Mouse (Mus musculus) thymus, postnatal 0 days (tissue): ENCODE measurements around the gene Jaml. TPM values are rescaled to one million over a fixed set of nuclear protein-coding genes. Genes with fewer than 3 reads are reported as not detected.
A peak's percentile ranks its signal among the peaks of the same experiment; 100 is the strongest.

ENCODE experiments used
- DNase-seq: peaks from one replicate; pipeline ENCODE4 v3.0.0-alpha.2; 2015; ENCODE audit warnings: low spot score
- polyA plus RNA-seq: library from polyadenylated mRNA; unstranded; fragments of >200 nt; fragmentation: Nextera tagmentation; extraction: Ambion mirVana; gene quantifications from 2 replicates; pipeline ENCODE4 v1.2.1, GENCODE M21; 2015

The Jaml gene
- polyA plus RNA-seq, 1 experiment from 2014 or later, result 8.1 TPM

DNA sequence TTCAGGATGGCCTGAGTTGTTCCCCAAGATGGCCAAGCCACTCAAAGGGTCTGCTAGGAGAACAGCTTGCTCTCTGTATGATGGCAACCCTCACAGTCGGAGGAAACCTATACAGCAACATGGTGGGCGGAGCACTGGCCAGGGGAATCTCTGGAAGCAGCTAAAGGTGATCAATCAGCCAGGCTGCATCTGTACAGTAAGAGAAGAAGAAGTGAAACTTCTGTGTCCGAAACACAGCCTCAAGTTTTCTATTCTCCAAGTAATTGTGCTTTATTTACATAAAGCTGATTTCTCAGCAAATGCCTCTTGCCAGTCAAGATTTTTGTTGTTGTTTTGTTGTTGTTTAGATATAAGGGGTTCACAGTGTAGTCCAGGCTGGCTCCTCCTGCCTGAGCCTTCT lies 1.1 kb upstream of the Jaml start:
- no peak for DNase-seq

- no peak for DNase-seq
Measured at GRCm38 (mm10) chr9:45083132-45083531, 4.1 kb downstream of the Jaml start.

DNA sequence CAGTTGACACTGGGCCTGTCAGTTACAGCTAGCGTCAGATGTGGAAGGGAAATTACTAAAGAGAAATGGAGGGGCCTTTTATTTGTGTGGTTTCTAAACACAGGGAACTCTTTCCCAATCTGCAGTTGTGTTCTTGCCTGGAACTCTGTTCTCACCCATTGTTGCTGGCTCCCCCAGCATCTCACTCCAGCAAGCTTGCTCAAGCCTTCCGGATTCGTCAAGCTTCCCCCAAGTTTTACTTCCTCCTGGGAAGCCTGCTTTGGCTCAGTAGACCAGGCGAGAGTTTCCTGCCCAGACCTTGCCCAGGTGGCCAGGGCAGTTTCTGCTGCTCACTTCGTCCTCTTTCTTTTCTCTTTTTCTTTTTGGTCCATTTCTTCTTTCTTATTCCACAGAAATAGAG lies 5.6 kb downstream of the Jaml start:
- no peak for DNase-seq

DNA sequence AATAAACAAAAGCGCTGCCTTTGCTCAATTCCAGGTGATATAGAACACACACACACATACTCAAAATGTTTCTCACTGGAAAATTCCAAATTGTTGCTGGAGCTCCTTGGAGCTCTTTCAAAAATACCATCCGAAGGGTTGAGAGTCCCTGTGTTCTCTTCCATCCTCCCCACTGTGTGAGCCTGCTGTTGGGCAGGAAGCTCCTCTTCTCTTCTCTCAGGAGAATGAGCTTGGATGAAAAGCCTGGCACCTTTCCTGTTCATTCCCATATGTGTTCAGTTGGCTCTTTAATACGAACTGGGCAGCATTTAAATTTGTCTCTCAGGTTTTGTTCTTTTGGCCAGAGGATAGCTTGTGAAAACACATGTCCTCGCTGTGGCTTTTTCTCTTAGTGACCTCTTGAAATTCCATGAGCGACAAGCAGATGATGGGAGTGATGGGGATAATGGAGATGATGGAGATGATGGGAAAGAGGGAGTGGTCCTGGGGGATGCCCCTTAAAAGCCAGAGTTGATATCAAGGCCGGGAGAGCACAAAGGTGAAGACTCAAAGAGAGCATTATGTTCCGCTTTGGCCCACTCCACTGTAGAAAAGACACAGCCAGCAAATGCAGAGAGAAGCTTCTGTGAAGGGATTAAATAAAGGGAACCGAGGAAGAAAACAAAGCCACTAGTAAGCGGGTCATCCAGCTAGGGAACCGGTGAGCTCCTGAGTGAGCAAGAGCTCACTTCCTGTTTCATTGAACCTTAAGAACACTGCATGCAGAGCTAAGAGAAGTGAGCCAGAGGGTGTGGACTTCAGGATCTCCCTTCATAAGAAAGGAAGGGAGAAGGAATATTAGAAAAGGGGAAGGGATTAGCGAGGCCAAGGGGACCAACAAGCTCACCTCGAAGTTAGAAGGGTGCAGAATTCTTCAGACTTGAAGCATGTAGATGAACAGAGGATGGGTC lies 7.0 kb downstream of the Jaml start:
- DNase-seq, result peak; percentile 42

GRCm38 (mm10) chr9:45088040-45088439 lies 9.1 kb downstream of the Jaml start:
- DNase-seq, result no peak

DNA sequence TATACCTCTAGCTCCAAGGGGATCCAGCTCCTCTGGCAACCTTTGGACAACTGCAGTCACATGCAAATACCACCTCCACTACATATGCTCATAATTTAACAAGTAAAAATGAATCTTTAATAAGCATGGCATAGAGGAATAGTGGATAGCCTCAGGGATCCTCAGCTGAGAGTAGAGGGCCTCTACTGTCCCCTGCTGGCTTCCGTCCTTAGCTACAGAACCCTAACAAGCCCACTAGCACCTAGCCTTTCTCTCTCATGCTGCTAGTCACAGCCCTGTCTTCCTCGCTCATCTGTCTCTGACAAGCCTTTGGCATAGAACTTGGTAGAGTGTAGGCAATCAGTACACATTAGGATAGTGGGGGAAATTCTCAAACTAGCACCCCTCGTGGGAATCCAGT lies 11.8 kb downstream of the Jaml start:
- DNase-seq, result no peak

DNA sequence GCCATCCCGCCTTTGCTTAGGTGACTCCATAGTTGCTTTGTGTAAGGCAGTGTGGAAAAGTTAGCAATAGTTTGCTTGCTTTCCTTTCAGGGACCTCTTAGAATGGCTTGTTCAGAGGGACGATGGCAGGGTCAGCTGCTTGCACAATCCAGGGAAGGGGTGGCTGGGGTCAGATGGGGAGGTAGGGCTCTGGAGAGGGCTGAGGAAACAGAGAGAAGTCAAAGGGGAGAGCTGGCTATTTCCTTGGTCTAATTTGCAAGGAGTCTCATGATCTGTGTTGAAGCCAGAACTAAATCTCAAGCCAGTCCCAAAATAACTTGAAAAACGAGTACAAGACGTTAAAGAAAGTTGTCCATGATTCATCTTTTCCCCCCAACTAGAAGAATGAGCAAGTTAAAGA lies 13.7 kb downstream of the Jaml start:
- no peak for DNase-seq

GRCm38 (mm10) chr9:45095149-45095937 lies 16.4 kb downstream of the Jaml start:
- no peak for DNase-seq

GRCm38 (mm10) chr9:45097877-45098276 lies 18.9 kb downstream of the Jaml start:
- no peak for DNase-seq

DNA sequence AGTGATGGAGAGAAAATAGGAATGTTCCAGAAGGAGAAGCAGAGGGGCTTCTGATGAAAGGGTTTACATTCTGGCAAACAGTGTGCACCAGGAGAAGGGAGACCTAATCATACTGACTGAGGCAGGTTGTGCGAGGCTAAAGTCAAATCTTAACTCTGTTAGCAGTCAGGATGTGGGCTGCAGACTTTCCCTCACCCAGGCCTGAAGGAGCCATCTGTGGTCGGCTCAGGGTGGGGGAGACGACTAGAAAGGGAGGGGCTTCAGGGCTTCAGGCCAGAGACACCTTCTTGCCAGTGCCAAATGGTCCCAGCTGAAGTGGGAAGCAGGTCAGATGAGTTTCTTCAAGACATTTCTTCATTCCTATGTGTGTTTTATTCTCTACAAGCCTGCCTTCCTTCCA lies 19.4 kb downstream of the Jaml start:
- DNase-seq, result peak; percentile 73

GRCm38 (mm10) chr9:45102528-45102927 lies 23.5 kb downstream of the Jaml start:
- no peak for DNase-seq

- no peak for DNase-seq
Measured at GRCm38 (mm10) chr9:45103211-45103979, 24.4 kb downstream of the Jaml start.

GRCm38 (mm10) chr9:45105596-45106374 lies 26.8 kb downstream of the Jaml start:
- no peak for DNase-seq

- DNase-seq, result peak; percentile 21
Measured at GRCm38 (mm10) chr9:45115706-45116105, 36.7 kb downstream of the Jaml start.

DNA sequence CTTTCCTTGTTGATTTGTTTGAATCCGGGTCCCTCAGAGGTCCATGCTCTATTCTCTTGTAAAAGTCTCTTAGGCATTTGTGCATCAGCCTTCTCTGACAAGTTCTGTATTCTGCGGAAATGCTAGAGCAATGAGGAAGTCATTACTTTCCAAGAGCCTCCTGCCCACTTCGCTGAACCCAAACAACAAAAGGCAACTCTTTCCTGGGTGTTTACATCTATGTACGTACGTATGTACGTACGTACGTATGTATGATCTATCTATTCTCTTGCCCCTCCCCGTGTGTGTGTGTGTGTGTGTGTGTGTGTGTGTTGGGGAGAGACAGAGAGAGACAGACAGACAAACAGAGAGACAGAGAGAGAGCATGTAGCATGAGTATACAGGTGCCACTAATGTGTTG lies 37.8 kb downstream of the Jaml start:
- peak; percentile 51 for DNase-seq

DNA sequence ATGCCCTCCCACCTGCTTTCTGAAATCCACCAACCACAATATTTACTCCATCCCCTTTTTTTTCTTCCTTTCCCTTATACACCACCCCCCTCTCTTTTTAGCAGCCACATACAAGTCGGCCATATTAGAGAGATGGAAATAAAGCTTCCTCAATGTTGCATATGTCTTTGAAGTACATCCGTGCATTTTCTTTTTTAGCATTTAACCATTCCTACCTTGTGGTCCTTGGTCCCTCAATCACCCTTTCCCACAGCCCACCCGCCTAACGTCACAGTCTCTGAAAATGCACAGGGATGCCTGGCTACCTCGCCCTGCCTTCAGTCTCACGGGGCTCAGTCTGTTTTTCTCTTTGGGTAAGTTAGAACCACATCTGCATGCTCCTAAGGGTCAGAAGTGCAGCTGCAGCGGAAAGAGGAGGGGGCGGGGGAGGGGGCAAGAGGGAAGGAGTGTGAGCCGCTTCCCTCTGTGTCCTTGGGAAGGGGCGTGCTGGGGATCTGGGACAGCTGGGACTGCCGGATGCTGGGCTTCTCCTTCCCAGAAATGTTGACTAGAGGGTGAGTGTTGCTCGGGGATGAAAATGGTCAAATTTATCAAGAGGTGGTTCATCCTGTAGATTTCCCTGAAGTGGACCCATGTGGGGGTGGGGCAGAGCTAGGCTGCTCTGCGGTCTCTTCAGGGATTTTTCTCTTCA lies 38.9 kb downstream of the Jaml start, which contains the start of gene Scn2b:
Gene Scn2b (plus strand): TSS at position 42 of the 691 bp plus-strand sequence.
- peak; percentile 44 for DNase-seq

GRCm38 (mm10) chr9:45118552-45118951 lies 39.6 kb downstream of the Jaml start:
- DNase-seq, result no peak

DNA sequence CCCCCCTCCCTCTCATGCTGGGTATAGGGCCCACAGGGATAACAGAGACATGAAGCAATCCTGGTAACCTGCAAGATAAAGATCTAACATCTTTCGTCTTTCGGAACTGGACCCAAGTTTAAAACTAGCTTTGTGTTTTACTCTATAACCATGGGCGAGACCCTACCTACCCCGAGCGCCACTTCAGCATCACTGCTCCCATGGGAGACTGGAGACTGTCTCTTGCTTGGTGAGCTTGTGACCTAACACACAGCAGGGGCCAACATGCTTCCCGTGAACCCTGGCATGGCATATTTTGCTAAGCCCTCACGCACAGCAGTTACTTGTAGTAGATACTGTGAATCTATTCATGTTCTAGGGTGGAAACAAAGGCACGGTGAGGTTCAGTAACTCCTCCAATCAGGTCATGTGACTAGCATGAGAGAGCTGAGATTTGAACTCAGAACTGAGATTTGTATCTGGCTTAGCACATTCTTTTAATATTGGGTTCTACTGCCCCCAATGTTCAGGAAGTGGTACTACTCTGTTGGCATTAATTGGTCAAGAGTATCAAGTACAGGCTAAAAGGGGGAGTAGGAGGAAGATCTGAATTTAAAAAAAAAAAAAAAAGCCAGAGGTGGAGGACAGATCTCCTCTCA lies 40.5 kb downstream of the Jaml start:
- DNase-seq, result no peak

DNA sequence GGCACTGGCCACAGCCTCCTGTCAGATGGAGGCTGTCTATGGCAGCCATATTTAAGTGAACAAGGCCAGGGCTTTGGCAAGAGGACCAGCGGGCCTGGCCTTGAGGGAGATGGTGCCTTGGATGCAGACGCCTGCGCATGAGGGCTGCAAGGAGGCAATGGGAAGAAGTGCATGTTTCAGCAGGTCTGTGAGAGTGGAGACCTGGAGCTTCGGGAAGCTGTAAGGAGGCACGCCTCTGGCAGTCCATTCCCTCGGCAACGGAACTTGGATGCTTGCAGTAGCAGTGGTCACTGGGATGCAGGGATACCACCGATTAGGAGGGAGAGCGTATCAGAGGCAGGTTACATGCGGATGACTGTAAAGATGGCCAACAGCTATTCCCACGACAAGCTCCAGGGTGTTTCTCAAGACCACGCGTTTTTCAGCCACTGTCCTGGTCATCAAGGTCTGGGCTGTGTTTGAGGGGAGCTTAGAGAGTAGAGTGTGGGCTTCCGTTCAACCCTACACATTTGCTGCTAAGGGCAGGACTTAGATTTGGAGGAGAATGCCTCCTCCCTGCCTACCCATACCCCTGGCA lies 41.1 kb downstream of the Jaml start:
- no peak for DNase-seq
